28 mouse cellular contexts compared by ENCODE assay signal in genomic region chr3:152914376-152914775, GRCm38 (mm10).
"Had no signal": no experiment of that assay in that cellular context is flagged by ENCODE, and none has a peak within 500 bp of the region (broad histone marks: within the 10 kb centered on the region; RNA-seq: fewer than 3 reads in every experiment).

No protein-coding gene starts in this region.

- H3K27ac ChIP-seq: embryonic facial prominence, embryonic 10.5 days; embryonic facial prominence, embryonic 12.5 days; embryonic facial prominence, embryonic 13.5 days; embryonic facial prominence, embryonic 15.5 days; forebrain, embryonic 10.5 days; forebrain, embryonic 12.5 days; forebrain, embryonic 13.5 days; forebrain, embryonic 15.5 days; gastrocnemius, adult 2 months; heart, adult 2 months had no signal

- H3K4me3 ChIP-seq: embryonic facial prominence, embryonic 10.5 days; embryonic facial prominence, embryonic 12.5 days; embryonic facial prominence, embryonic 13.5 days; embryonic facial prominence, embryonic 15.5 days; erythroblast, embryonic 14.5 days; forebrain, embryonic 10.5 days; forebrain, embryonic 12.5 days; forebrain, embryonic 13.5 days; forebrain, embryonic 15.5 days; gastrocnemius, adult 2 months; heart, adult 2 months had no signal

- H3K4me1 ChIP-seq: embryonic facial prominence, embryonic 12.5 days; embryonic facial prominence, embryonic 13.5 days; embryonic facial prominence, embryonic 15.5 days; forebrain, embryonic 10.5 days; forebrain, embryonic 12.5 days; forebrain, embryonic 15.5 days had no signal

- ATAC-seq: forebrain, embryonic 13.5 days; forebrain, embryonic 14.5 days; forebrain, embryonic 15.5 days; forebrain, embryonic 16.5 days; forebrain, postnatal 0 days had no signal

- H3K4me2 ChIP-seq: embryonic facial prominence, embryonic 12.5 days; embryonic facial prominence, embryonic 13.5 days; embryonic facial prominence, embryonic 15.5 days; forebrain, embryonic 12.5 days; forebrain, embryonic 13.5 days; forebrain, embryonic 15.5 days had no signal

- H3K36me3 ChIP-seq: embryonic facial prominence, embryonic 10.5 days; embryonic facial prominence, embryonic 12.5 days; embryonic facial prominence, embryonic 13.5 days; embryonic facial prominence, embryonic 15.5 days; forebrain, embryonic 10.5 days; forebrain, embryonic 12.5 days; forebrain, embryonic 15.5 days had no signal

- H3K27me3 ChIP-seq: embryonic facial prominence, embryonic 12.5 days; embryonic facial prominence, embryonic 13.5 days; embryonic facial prominence, embryonic 15.5 days; forebrain, embryonic 12.5 days; forebrain, embryonic 13.5 days; forebrain, embryonic 15.5 days had no signal

- H3K9me3 ChIP-seq: embryonic facial prominence, embryonic 12.5 days; embryonic facial prominence, embryonic 15.5 days; forebrain, embryonic 10.5 days; forebrain, embryonic 12.5 days; forebrain, embryonic 13.5 days; forebrain, embryonic 15.5 days had no signal

- H3K9ac ChIP-seq: embryonic facial prominence, embryonic 12.5 days; embryonic facial prominence, embryonic 13.5 days; embryonic facial prominence, embryonic 15.5 days; forebrain, embryonic 12.5 days; forebrain, embryonic 13.5 days; forebrain, embryonic 15.5 days; forebrain, postnatal 0 days had no signal

- DNase-seq: cerebellum, adult 2 months; cerebellum, adult 8-10 months; cerebellum, adult 9-10 months; cerebellum, adult 9-11 months; cerebellum, postnatal 10 days; cerebellum, postnatal 14 days; cerebellum, postnatal 25 days; cerebellum, postnatal 36 days; embryo, embryonic 11 days; forebrain, postnatal 0 days; gastrocnemius, adult 2 months; gastrocnemius, postnatal 10 days; gastrocnemius, postnatal 14 days; gastrocnemius, postnatal 25 days; gastrocnemius, postnatal 36 days; heart, adult 18-20 months; heart, adult 2 months had no signal
